Mouse (Mus musculus) midbrain, embryonic 12.5 days (tissue): ENCODE results near the gene Lhx9. TPM values are rescaled to one million over a fixed set of nuclear protein-coding genes. Genes with fewer than 3 reads are reported as not detected.
"Not testable (repeated sequence)": the region's sequence is repeated elsewhere in the genome, so short reads cannot be mapped to it uniquely, and the experiment has no call there.

ENCODE experiments used
- ATAC-seq: fragments of 200-750 bp; cut with Nextera tagmentation; 2 replicates; pipeline ENCODE4 v1.8.0; 2017; ENCODE audit warnings: low read depth, moderate TSS enrichment, moderate library complexity; ENCODE audit not compliant: low FRiP score
- H3K27ac ChIP-seq: fragments of 300-500 bp; sonication (generic); replicated peaks from 2 replicates; pipeline ENCODE4 v1.5.1; 2016; ENCODE audit warnings: mild to moderate bottlenecking
- H3K27me3 ChIP-seq: fragments of 300-500 bp; sonication (generic); 2 replicates; pipeline ENCODE4 v1.6.1; 2016; ENCODE audit warnings: mild to moderate bottlenecking
- H3K36me3 ChIP-seq: fragments of 300-500 bp; sonication (generic); 2 replicates; pipeline ENCODE4 v1.6.1; 2016
- H3K4me1 ChIP-seq: fragments of 300-500 bp; sonication (generic); 2 replicates; pipeline ENCODE4 v1.6.1; 2016
- H3K4me2 ChIP-seq: fragments of 300-500 bp; sonication (generic); replicated peaks from 2 replicates; pipeline ENCODE4 v1.6.1; 2016; ENCODE audit warnings: mild to moderate bottlenecking, moderate library complexity
- H3K4me3 ChIP-seq: fragments of 300-500 bp; sonication (generic); 2 replicates; pipeline ENCODE4 v1.5.1; 2016; ENCODE audit warnings: mild to moderate bottlenecking
- H3K9ac ChIP-seq: fragments of 300-500 bp; sonication (generic); replicated peaks from 2 replicates; pipeline ENCODE4 v1.6.1; 2016; ENCODE audit warnings: mild to moderate bottlenecking, moderate library complexity
- H3K9me3 ChIP-seq: fragments of 300-500 bp; sonication (generic); 2 replicates; pipeline ENCODE4 v1.6.1; 2016; ENCODE audit warnings: mild to moderate bottlenecking
- WGBS: fragments of 180-500 bp; shearing (Covaris S2); methylation state at CpG from one replicate; pipeline ENCODE4 v1.1.7; 2016; 5-methylcytosine and 5-hydroxymethylcytosine counted together
- polyA plus RNA-seq: library from polyadenylated mRNA; unstranded; fragments of >200 nt; fragmentation: Nextera tagmentation; extraction: Ambion mirVana; gene quantifications from 2 replicates; pipeline ENCODE4 v1.2.1, GENCODE M21; 2016

The Lhx9 gene
- polyA plus RNA-seq, result 89.4 and 106 TPM in 2 replicates

GRCm38 (mm10) chr1:138848511-138849109 lies at the start of gene Lhx9:
Gene Lhx9, minus strand, starts transcription at chr1:138848577.
- Histone ChIP-seq H3K4me2 (peak within 1 kb of the TSS; percentile 65), H3K36me3 (peaks cover 6% of the 10 kb centered on the region), H3K4me3 (peak within 1 kb of the TSS; percentile 60), H3K4me1 (peaks cover 31% of the 10 kb centered on the region), H3K27me3 (peaks cover 77% of the 10 kb centered on the region), H3K9ac (peak within 1 kb of the TSS; percentile 52), H3K9me3 (no peaks in the 10 kb centered on the region), H3K27ac (peak within 1 kb of the TSS; percentile 81)
- ATAC-seq, result peak; percentile 74
- WGBS, result under 1% methylated on average over 32 of the region's 33 CpGs

- Histone ChIP-seq H3K27ac (no peak overlapping the region), H3K9me3 (no peaks in the 10 kb centered on the region), H3K36me3 (no peaks in the 10 kb centered on the region), H3K9ac (no peak overlapping the region), H3K27me3 (no peaks in the 10 kb centered on the region), H3K4me1 (no peaks in the 10 kb centered on the region), H3K4me2 (no peak overlapping the region), H3K4me3 (no peak overlapping the region)
- WGBS, result 80% methylated on average over 3 of the region's 3 CpGs
- ATAC-seq, result no peak
Measured at GRCm38 (mm10) chr1:138896088-138896487, 47.7 kb upstream of the Lhx9 start.

- Histone ChIP-seq H3K4me3 (no peak overlapping the region), H3K9me3 (no peaks in the 10 kb centered on the region), H3K27me3 (no peaks in the 10 kb centered on the region), H3K4me2 (no peak overlapping the region), H3K4me1 (no peaks in the 10 kb centered on the region), H3K27ac (no peak overlapping the region), H3K36me3 (no peaks in the 10 kb centered on the region), H3K9ac (no peak overlapping the region)
- 94% methylated on average over 14 of the region's 14 CpGs for WGBS
- no peak for ATAC-seq
Measured at GRCm38 (mm10) chr1:138877470-138878254, 29.3 kb upstream of the Lhx9 start.

- no peak overlapping the region for H3K27ac ChIP-seq
- no peaks in the 10 kb centered on the region for H3K9me3 ChIP-seq
- WGBS, result 79% methylated on average over 16 of the region's 16 CpGs
- no peak overlapping the region for H3K9ac ChIP-seq
- H3K36me3 ChIP-seq, result no peaks in the 10 kb centered on the region
- H3K27me3 ChIP-seq, result no peaks in the 10 kb centered on the region
- H3K4me2 ChIP-seq, result no peak overlapping the region
- no peak for ATAC-seq
- H3K4me1 ChIP-seq, result no peaks in the 10 kb centered on the region
- no peak overlapping the region for H3K4me3 ChIP-seq
Measured at GRCm38 (mm10) chr1:138876371-138877045, 28.1 kb upstream of the Lhx9 start.

- not testable (repeated sequence) for H3K36me3 ChIP-seq, H3K4me1 ChIP-seq, H3K9me3 ChIP-seq, H3K27me3 ChIP-seq
- ATAC-seq, result peak; percentile 99
- Histone ChIP-seq H3K4me2 (peak within 1 kb of the TSS; percentile 31), H3K4me3 (peak within 1 kb of the TSS; percentile 44), H3K27ac (peak within 1 kb of the TSS; percentile 82), H3K9ac (peak within 1 kb of the TSS; percentile 49)
- WGBS, result under 1% methylated on average over 35 of the region's 79 CpGs
Measured at GRCm38 (mm10) chr1:138856101-138856950, 7.9 kb upstream of the Lhx9 start, which contains the start of gene 2310009B15Rik. Gene 2310009B15Rik, minus strand, starts transcription at chr1:138856852.

GRCm38 (mm10) chr1:138850823-138851222 lies 2.4 kb upstream of the Lhx9 start:
- no peak overlapping the region for H3K9ac ChIP-seq
- 88% methylated on average over 1 of the region's 1 CpGs for WGBS
- no peaks in the 10 kb centered on the region for H3K9me3 ChIP-seq
- no peak overlapping the region for H3K4me3 ChIP-seq
- H3K36me3 ChIP-seq, result peaks cover 6% of the 10 kb centered on the region
- peaks cover 32% of the 10 kb centered on the region for H3K4me1 ChIP-seq
- H3K27ac ChIP-seq, result no peak overlapping the region
- peaks cover 57% of the 10 kb centered on the region for H3K27me3 ChIP-seq
- no peak overlapping the region for H3K4me2 ChIP-seq
- no peak for ATAC-seq

GRCm38 (mm10) chr1:138850161-138850539 lies 1.8 kb upstream of the Lhx9 start:
- Histone ChIP-seq H3K4me1 (peaks cover 29% of the 10 kb centered on the region), H3K9me3 (no peaks in the 10 kb centered on the region), H3K4me3 (no peak overlapping the region), H3K27me3 (peaks cover 64% of the 10 kb centered on the region), H3K4me2 (no peak overlapping the region), H3K27ac (no peak overlapping the region), H3K9ac (no peak overlapping the region), H3K36me3 (peaks cover 6% of the 10 kb centered on the region)
- WGBS, result 19% methylated on average over 2 of the region's 4 CpGs
- ATAC-seq, result no peak

- ATAC-seq, result no peak
- H3K9me3 ChIP-seq, result no peaks in the 10 kb centered on the region
- H3K27ac ChIP-seq, result no peak overlapping the region
- no peak overlapping the region for H3K4me3 ChIP-seq
- peaks cover 6% of the 10 kb centered on the region for H3K36me3 ChIP-seq
- peaks cover 25% of the 10 kb centered on the region for H3K4me1 ChIP-seq
- 5% methylated on average over 8 of the region's 8 CpGs for WGBS
- peak overlapping the region; percentile 65 for H3K4me2 ChIP-seq
- peaks cover 69% of the 10 kb centered on the region for H3K27me3 ChIP-seq
- H3K9ac ChIP-seq, result no peak overlapping the region
Measured at GRCm38 (mm10) chr1:138849531-138850160, 1.3 kb upstream of the Lhx9 start.

- peaks cover 31% of the 10 kb centered on the region for H3K4me1 ChIP-seq
- 0% methylated on average over 16 of the region's 16 CpGs for WGBS
- H3K9me3 ChIP-seq, result no peaks in the 10 kb centered on the region
- ATAC-seq, result peak; percentile 25
- H3K27ac ChIP-seq, result peak overlapping the region; percentile 81
- peaks cover 83% of the 10 kb centered on the region for H3K27me3 ChIP-seq
- peaks cover 6% of the 10 kb centered on the region for H3K36me3 ChIP-seq
- H3K9ac ChIP-seq, result peak overlapping the region; percentile 52
- peak overlapping the region; percentile 65 for H3K4me2 ChIP-seq
- H3K4me3 ChIP-seq, result peak overlapping the region; percentile 60
Measured at GRCm38 (mm10) chr1:138848026-138848425, 351 bp downstream of the Lhx9 start.

- Histone ChIP-seq H3K4me3 (peak overlapping the region; percentile 60), H3K4me1 (peaks cover 37% of the 10 kb centered on the region), H3K9ac (peak overlapping the region; percentile 52), H3K4me2 (peak overlapping the region; percentile 65), H3K9me3 (no peaks in the 10 kb centered on the region), H3K27me3 (peaks cover 83% of the 10 kb centered on the region), H3K36me3 (peaks cover 6% of the 10 kb centered on the region), H3K27ac (peak overlapping the region; percentile 76)
- no peak for ATAC-seq
- under 1% methylated on average over 21 of the region's 21 CpGs for WGBS
Measured at GRCm38 (mm10) chr1:138847146-138847545, 1.2 kb downstream of the Lhx9 start.

- Histone ChIP-seq H3K4me2 (peak overlapping the region; percentile 65), H3K27ac (peak overlapping the region; percentile 76), H3K4me3 (peak overlapping the region; percentile 60), H3K36me3 (peaks cover 4% of the 10 kb centered on the region), H3K4me1 (peaks cover 37% of the 10 kb centered on the region), H3K27me3 (peaks cover 81% of the 10 kb centered on the region), H3K9me3 (no peaks in the 10 kb centered on the region), H3K9ac (peak overlapping the region; percentile 52)
- ATAC-seq, result no peak
- under 1% methylated on average over 9 of the region's 9 CpGs for WGBS
Measured at GRCm38 (mm10) chr1:138846581-138846980, 1.8 kb downstream of the Lhx9 start.
